Mouse (Mus musculus) cerebral cortex, adult 2 months (tissue): ENCODE results near the gene Lhfp.

ENCODE experiments used
- WGBS: fragments of 180-500 bp; shearing (Covaris S2); methylation state at CpG from one replicate; pipeline ENCODE4 v1.1.7; 2018; 5-methylcytosine and 5-hydroxymethylcytosine counted together

Gene Lhfp

DNA sequence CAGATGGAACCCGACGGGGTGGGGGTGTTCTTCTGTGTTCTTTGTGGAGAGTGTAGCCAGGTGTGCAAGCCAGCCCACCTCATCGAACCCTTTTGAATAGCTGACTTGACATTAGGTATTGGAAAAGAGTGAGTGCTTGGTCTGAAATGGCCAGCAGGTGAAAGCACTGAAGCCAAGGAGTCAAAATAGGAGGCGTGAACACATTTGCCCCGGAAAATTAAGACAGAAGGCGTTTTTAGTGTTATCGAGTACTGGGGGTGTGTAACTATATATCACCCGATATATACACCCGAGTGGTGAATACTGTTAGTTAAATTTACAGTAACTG is 876 bp downstream of the Lhfp start:
- 15% methylated on average over 9 of the region's 9 CpGs for WGBS

DNA sequence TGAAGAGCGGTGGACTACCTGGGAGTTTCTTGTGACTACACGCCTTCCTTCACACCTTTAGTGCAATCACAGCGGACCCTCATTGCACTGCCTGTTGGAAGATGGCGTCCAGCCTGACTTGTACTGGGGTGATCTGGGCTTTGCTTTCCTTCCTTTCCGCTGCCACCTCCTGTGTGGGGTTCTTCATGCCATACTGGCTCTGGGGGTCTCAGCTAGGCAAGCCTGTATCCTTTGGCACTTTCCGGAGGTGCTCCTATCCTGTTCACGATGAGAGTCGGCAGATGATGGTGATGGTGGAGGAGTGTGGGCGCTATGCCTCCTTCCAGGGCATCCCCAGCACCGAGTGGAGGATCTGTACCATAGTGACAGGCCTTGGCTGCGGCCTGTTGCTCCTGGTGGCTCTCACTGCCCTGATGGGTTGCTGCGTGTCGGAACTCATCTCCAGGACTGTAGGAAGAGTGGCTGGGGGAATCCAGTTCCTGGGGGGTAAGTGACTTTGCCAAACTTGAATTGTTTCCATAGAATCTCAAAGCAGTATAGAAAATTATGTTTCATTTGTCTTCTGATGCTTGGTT is 2.0 kb downstream of the Lhfp start:
- WGBS = 84% methylated on average over 13 of the region's 13 CpGs

DNA sequence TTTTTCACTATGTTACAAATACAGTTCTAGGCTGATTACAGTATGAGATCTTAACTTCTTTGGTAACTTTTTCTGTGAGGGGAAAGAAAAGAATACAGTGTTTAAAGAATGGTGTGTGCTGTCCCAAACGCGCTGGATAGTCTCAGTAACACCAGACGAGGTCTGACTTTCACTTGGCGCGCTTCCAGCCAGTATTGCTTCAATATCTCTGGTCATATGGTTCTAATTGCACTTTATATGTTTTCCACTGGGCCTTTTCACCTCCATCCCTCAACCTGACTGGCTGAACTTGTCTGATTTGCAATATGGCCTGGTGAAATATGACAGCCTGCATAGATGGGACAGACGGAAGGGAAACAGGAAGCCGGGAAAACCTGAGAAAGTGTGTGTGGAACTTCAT is 2.9 kb downstream of the Lhfp start:
- WGBS = 62% methylated on average over 7 of the region's 7 CpGs

DNA sequence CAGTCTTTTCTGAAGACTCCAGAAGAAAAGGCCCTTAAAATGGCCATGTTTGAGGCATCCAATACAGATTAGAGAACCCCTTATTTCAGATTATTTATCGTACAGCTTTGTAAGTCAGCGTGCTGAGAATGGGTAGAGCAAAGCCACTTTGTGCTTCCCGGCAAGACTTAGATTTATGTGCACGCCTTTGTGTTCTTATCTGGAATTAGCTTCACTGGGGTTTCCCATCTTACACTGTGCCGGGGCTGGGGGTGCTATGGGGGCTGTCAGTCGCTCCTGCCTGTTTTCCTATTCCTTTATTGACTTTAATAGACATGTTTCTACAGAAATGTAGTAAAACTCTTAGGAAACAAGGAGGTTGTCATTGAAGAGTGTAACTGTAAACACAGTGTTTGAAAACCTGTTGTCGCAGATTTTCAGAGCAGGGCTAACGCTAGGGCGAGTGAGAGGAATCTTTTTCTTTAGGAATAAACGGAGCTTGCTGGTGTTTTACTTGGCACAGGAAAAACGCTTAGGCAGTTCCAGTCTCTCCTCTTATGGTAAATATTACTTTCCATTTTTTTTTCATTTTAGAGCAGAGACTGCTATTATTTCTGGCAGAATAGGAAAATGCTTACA is 3.5 kb downstream of the Lhfp start:
- 49% methylated on average over 11 of the region's 11 CpGs for WGBS

DNA sequence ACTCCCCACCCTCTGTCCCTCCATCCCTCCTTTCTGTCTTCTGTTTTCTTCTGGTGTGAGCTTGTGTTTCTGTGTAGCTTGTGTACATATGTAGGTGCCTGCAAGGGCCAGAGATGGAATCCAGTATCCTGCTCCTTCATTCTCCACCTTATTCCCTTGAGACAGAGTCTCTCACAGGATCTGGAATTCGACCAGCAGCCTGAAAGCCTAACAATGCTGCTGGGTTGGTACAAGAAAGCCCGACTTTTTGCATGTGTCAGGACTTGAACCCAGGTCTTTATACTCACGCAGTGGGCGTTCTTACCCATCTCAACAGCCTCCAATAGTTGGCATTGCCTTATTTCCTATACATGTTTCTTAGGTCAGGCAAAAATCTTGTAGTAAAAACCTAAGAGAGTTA is 4.4 kb downstream of the Lhfp start:
- 81% methylated on average over 4 of the region's 4 CpGs for WGBS

DNA sequence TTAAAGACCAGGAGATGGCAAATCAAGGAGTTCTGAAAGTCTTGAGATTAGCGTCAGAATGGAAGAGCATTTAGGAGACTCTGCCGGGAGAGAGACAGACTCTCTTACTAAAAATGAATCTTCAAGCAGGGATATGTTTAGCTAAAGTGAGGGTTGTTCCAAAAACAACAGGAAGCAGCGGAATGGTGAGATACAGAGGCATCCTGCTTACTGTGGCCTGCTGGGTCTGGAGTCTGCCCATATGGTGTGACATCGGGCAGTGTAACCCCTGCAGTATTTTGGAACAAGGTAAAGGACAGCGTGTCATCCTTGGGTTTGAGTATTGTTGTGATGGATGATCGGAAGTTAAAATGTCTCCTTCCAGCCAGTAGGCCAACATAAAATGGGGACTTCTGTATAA is 5.0 kb downstream of the Lhfp start:
- 46% methylated on average over 6 of the region's 6 CpGs for WGBS

DNA sequence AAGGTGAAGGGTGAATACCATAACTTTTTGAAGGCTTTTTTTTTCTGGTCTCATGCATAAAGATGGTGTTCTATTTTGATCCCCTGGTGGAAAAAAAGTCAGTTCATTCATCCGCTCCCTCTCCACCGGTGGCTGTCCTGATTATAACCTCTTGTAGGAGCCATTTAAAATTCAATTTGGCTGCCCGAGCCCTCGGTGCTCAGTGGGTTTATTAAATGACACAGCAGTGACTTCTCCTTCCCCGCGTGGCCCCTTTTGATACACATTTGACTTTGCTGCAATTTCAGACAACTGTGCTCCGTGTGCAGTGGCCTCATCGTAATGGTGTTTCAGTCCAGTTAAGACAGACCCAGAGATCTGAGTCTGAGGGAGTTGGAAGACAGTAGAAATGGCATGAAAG is 11.1 kb downstream of the Lhfp start:
- WGBS = 53% methylated on average over 8 of the region's 8 CpGs

DNA sequence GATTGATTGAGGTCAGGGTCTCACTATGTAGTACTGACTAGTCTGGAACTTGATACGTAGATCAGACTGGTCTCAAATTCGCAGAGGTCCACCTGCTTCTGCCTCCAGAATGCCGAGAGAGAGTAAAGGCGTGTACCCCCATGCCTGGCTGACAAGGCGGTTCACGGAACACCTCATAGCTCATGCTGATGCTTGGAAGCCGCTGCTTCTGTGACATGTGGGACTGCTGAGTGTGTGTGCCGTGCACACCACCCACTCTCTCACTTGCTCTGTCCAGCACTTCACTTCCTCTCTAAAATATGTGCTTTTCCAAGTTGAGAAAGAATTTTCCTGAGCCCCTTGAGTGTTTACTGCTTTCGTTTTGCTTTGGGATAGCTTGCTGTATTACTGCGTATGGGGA is 15.1 kb downstream of the Lhfp start:
- WGBS = 75% methylated on average over 10 of the region's 10 CpGs

DNA sequence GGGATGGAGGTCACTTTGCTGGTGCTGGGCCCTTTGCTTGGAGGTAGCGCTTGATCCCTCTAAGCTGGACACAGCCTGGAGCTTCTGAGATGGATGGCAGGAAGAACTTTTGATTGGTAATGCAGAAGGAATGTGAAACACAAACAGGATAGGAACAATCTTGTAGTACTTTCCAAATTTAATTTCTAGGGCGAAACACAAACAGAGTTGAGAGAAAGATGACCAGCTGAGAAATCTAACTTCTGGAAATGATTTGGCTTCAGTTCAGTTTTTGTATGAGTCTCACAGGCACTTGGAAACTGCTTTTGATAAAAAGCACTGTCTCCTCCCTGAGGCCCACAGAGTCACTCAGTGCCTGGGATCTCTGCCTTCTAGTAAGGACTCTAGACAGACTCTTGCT is 18.6 kb downstream of the Lhfp start:
- WGBS = 76% methylated on average over 2 of the region's 2 CpGs

DNA sequence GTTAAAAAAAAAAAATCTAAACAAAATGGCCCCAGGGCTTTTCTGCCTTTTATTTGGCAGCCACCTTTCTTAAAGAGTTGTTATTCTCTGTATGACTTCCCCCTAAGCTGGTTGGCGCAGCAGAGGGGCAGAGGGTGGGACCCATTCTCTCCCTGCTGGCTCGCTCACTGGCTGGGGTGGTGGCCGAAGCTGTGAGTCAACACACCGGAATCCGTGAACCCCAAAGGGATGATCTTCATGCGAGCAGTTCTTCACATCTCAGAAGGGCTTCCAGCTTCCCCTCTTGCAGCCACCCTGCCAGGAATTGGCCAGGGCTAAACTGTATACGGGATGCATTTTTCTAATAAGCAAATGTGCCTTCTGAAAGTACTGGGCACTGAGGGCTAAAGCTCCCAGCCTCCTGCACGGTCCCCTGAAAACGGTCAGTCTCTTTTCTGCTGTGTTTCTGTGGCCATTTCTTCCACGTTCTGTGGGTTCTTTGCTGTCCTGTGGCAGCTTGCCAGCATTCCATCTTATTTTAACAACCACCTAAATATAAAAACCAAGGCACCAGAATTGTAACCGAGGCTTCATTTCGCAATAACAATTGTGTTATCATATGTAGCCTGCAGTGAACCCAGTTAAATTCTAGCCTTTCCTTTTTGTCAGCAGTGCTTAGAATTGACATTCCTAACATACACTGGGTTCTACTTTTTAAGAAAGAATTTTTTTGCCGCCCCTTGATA is 22.3 kb downstream of the Lhfp start:
- 51% methylated on average over 13 of the region's 13 CpGs for WGBS

DNA sequence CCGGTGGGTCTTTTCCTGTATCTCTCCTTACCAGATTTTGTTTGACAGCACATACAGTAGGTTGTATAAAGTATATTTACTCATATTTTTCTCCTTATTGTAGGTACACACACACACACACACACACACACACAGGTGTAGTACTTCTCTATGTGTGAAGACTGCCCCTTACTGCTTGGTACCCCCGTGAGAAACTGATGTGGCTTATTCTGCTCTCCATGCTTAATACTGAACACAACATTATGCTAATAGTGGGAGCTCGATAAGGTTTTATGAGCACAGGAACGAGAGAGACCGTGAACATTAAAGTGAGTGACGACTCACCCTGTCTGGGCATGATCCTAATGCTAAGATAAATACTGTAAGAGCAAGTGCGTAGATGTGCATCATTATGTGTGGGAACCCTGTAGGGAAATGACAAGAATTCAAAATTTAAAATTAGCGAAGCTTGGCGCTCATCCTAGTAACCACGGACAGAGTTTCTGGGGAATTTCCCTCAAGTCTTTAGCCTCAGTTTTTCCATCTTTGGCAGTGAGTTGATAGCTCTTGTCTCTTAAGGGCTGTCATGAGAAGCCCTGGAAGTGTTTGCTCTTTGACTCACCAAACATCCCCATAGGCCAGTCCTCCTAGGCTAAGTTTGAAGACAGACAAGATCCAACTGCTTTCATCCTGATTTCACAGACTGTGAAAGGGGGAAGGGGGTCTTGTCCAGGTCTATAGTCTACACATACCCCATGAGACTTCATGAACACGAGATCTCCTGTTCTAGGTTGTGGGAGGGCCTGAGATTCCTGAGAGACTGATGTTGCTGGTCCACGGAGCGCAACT is 24.2 kb downstream of the Lhfp start:
- 56% methylated on average over 13 of the region's 13 CpGs for WGBS

DNA sequence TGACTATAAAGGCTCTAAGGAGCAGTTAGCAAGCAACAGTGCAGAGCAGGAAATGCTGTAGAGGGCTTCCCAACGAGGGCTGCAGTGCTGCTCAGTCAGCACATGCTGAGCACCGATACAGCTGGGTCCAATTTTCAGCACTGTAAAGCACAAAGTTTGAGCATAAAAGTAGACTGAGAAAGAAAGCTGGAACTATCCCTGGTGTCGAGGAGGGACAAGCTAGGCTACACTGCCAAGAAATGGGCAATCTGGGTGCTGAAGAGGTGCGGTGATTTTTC is 24.7 kb downstream of the Lhfp start:
- 43% methylated on average over 4 of the region's 4 CpGs for WGBS

DNA sequence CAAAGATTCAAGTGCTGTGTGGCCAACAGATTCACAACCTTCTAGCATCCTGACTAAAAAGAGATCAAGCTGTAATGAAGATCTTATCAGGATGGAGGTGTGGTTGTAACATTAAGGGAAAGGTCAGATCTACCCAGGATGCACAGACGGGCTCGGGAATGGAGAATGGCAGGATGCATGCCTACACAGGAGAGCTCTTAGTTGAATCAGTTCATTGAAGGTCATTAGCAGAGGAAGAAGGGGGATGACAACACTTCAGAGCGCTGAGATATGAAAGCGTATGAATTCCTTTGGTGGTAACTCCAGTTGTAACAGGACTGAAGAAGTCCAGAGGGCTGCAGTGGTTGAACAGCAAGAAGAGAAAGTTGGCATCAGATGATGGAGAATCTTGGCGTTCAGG is 27.1 kb downstream of the Lhfp start:
- WGBS = 91% methylated on average over 5 of the region's 5 CpGs

DNA sequence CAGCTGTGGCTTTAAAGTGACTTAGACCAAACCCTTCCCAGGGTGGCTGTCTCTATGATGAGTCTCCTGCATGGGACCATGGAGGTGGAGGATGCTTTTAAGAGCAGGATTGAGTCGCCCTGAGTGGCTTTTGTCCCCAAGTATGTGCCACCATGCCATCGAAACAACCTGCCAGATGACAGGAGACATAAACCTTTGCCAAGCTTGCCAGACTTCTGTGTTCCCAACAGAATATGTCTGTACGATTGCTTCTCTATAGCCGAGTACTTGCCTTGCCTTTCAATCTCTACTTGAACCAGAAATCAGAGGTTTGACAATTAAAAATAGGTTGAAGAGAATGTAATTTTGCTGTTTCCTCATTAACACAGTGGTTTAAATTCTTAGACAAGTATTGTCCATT is 32.9 kb downstream of the Lhfp start:
- 81% methylated on average over 4 of the region's 4 CpGs for WGBS

DNA sequence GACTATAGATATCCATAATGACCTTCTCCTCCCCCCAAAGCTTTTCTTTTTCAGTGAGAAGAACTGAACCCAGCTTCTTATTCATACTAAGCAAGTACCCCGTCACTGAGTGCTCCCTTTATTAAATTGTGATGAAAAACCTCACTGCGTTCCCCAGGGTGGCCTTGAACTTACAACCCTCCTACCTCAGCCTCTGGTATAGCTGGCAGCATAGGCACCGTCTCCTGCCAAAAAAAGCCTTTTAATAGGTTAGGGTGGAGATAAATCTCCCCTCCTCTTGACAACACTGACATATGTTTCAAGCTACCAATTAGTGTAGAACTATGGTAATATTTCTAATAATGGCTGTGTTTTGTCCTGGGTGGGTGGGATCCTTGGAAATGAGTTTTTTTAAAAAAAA is 33.4 kb downstream of the Lhfp start:
- WGBS = 91% methylated on average over 3 of the region's 3 CpGs

DNA sequence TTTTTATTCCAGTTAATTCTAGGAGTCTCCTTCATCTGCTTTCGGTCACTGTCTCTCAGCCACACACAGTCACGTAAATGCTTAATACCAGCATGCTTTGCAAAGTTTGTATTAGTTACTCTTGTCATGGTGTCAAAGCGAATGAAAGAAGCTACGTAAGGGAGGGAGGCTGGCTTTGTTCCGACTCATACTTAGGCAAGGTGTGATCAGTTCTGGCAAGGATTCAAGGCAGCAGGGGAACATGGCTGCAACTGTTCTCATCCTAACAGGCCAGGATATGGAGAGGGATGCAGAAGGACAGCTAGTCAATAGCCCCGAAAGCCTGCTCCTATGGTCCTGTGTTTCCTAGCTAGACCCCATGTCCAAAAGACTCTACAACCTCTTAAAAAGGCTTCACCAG is 39.0 kb downstream of the Lhfp start:
- 76% methylated on average over 6 of the region's 6 CpGs for WGBS

DNA sequence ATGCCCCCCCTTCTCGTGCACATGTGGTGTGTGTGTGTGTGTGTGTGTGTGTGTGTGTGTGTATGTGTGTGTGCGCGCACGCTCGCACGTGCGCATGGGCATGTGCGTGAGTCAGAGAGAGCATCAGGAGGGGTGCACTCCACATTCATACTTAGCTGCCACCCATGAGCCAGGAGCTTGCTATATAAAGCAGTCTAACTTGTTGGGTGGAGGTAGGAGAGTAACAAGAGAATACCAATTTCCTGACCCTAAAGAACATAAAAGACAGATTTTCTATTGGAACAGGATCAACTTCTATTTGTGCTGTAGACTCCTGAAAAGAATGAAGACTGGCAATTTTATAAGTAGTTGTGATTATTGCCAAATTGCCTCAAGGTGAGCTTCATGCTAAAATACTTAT is 39.4 kb downstream of the Lhfp start:
- WGBS = 67% methylated on average over 8 of the region's 8 CpGs

DNA sequence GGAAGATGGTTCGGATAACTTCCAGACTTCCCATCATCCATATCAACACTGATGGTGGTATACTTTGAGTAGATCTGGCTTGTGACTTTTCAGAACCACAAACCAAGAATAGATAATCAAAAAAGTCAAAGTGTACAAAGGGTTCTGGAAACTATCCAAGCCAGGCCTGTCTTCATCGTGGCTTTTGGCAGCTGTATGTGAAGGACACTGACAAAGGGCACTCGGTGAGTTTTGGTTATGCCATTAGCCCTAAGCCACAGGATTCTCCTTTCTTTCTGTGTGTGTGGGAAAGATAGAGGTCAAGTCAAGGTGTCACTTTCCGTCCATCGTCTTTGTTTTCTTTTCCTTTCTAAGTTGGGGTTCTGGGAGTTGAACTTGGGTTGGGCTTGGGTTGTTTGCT is 42.4 kb downstream of the Lhfp start:
- WGBS = 87% methylated on average over 5 of the region's 5 CpGs

DNA sequence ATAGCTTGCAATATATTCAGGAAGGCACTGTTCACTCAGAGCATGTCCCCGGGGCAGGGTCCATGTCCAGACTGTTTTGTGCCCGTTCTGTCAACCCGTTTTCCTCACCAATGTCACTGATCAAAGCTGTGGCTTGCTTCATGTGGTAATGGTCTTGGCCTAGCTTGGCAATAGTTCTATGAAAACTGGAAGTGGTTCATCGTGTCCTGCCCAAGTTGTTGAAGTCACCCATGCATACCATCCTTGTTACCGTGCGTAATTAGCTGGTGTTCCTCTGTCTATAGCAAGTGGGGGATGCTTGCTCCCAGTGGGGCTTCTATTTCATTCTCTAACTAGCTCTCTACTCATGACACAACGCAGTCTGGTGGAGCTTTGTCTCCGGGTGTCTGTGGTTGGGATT is 43.5 kb downstream of the Lhfp start:
- WGBS = 81% methylated on average over 8 of the region's 8 CpGs

DNA sequence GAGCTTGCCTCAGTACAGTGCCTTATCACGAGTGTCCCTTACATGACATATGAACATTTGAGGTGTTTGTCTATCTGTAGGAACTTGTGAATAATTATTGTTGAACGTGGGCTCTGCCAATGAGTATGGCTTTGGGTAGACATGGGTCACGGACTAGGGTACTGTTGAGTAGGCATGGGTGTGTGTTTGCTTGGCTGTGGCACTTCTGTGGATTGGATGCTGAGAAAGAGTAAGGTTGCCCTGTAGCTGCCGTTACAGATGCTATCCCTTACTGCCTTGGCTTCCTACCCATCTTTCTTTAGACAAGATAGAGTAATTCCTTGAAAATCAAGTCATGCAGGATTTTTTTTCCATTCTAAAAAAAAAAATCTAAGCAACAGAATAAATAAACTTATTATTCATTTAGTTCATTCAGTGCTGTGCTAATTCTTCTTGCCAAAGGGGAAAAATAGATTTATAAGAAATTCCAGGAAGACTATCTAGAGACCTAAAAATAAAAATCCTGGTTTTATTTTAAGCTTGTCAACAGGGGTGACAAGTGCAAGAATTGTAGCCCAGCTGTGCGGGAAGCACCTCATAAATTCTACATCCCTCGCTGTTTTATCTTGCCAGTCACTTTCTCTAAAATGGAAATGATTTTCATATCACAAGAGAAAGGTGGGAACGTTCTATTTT is 45.3 kb downstream of the Lhfp start:
- WGBS = 72% methylated on average over 7 of the region's 7 CpGs

DNA sequence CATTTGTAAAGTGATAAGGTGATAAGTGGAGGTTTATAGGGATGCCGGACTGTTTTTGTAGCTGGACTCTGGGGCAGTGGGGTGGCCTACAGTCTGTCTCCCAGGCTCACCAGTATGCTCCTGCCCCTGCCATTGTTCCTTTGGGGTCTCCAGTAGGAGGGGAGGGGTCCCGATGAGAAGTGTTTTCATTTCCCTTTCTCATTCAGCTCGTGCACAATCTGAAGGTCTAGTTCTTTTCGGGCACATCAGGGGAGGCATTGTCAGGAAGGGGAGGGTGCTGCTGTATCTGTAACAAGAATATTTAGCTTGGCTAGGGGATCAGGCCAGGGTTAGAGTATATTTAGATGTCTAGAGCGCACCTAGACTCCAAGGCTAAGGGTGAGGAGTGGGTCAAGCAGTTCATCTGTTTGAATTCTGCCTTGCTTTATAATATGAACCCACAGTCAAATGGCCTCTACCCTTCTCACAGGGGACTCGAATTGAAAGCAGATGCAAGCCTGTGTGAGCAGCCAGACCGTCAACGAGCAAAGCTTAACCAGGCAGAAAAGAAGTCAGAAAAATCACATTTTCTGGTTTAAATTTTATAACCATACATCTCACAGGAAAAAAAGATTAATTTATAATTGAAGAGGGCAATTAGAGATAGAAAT is 46.0 kb downstream of the Lhfp start:
- 63% methylated on average over 8 of the region's 8 CpGs for whole genome bisulfite sequencing

DNA sequence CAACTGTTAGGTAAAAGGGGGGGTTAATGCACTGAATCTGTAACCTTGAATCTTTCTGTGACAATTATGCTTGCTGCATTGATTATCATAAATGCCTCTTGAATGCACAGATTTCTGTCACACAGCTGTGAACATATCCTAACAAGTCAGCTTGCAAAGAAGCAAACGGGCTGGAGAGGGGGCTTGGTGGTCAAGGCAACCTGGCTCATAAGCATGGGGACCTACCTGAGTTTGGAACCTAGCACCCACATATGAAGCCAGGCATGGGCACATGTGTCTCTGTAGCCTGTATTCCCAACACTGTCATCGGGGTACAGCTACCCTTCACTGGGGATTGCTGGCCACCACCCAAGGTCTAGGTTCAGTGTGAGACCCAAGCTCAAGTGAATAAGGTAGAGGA is 48.6 kb downstream of the Lhfp start:
- 86% methylated on average over 2 of the region's 2 CpGs for WGBS
